Mouse (Mus musculus) inflammation-experienced regulatory T-cells, adult 6 months (primary cell): ENCODE measurements around the gene Gm21903. TPM values are rescaled to one million over a fixed set of nuclear protein-coding genes. Genes with fewer than 3 reads are reported as not detected.
"Not testable (repeated sequence)": the region's sequence is repeated elsewhere in the genome, so short reads cannot be mapped to it uniquely, and the experiment has no call there.

Experiments
- ATAC-seq: one replicate; pipeline ENCODE4 v1.8.0; 2017
- polyA plus RNA-seq, 3 experiments: library from polyadenylated mRNA; unstranded; fragments of 100-300 nt; shearing (Covaris generic); gene quantifications; one replicate each; pipeline ENCODE4 v1.2.1; 2017

Gene Gm21903
- not detected for polyA plus RNA-seq

DNA sequence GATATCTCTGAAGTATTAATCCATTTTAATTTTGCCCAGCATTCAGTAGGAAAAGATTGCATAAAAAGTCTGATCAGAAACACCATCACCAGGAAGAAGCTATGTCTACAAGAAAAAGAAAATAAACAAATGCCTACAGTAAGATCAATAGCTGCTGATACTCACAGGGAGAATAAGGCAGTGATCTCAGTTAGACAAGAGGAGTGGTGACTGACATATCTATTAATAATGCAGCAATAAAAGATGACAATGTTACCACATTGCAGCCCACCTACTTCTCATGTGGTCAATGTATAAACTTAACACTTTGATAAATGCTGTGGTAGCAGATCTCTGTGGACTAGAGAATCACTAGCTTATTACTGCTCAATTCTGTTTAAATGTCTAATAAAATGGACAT lies at the start of gene Gm21903:
Gm21903 (minus strand) TSS at position 101 of the 400 bp plus-strand sequence.
- no peak for ATAC-seq

DNA sequence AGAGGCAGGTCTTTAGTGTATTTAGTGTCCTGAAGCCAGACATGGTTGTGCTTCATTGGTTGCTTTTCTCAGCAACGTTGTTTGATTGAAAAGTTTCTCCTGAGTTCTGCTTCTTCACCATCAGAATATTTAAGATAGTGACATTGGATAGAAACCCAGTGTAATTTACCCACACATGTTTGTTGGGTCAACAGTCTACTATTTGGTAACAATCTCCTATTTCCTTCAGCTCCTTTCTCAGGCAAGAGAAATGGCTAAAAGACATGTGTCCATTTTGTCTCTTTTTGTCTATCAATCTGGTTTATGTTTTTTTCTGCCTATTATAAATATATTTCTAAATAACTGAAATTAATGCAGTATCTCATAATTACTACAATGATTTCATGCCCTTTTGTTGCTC lies 33.8 kb upstream of the Gm21903 start, which contains the start of gene Esp23:
Esp23 (minus strand) TSS at position 101 of the 400 bp plus-strand sequence.
- no peak for ATAC-seq

DNA sequence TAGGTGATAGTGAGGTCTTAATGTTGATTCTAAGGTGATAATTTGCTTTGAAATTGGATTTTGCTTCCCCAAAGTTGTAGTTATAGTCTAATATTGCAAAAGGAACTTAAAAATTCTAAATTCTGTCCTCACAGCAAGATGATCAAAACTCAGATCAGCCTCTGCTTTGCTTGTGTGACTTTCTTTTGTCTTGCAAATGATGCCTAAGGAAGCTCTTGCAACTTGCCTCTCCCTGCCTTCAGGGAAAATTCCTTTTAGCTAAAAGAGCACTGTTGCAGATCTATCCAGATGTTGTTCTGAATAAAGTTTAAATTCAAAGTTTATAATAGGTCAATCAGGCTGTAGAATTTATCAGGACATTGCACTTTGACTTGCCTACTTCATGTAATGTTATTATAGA lies 20.5 kb upstream of the Gm21903 start:
- no peak for ATAC-seq

DNA sequence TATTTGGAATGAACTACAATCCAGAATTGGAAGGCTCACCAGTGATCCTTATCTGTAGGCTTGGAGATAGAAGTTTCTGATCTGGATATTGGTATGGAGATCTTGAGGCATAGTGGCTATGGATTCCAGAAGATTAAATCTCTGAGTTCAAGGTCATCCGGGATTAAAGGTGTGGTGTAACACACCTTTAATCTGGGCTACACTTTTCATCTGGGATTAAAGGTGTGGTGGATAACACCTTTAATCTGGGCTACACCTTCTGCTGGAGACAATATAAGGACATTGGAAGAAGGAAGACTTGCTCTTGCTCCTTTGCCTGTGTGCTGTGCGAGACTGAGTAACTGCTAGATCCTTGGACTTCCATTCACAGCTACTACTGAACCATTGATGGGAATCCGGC lies 6.7 kb downstream of the Gm21903 start, which contains the start of gene Esp24:
Esp24 (plus strand) TSS at position 301 of the 400 bp plus-strand sequence.
- not testable (repeated sequence) for ATAC-seq

DNA sequence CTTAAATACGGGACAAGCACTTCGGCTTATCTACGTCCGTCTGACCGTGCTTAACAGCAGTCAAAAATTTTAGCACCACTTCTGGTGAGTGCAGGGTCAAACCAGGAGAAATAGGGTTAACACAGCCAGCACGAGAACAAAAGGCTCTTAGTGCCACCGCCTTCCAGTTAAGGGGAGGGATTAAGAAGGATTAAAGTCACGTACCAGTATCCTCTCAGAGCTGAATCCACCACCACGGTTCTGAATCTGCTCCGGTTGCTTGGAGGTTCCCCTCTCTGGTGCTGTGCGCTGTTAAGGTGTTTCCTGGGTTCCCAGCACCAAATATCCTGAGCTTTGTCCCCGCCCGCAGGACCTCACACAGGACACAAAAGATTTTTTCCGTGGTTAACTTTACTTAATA lies 26.0 kb downstream of the Gm21903 start:
- ATAC-seq: no peak

DNA sequence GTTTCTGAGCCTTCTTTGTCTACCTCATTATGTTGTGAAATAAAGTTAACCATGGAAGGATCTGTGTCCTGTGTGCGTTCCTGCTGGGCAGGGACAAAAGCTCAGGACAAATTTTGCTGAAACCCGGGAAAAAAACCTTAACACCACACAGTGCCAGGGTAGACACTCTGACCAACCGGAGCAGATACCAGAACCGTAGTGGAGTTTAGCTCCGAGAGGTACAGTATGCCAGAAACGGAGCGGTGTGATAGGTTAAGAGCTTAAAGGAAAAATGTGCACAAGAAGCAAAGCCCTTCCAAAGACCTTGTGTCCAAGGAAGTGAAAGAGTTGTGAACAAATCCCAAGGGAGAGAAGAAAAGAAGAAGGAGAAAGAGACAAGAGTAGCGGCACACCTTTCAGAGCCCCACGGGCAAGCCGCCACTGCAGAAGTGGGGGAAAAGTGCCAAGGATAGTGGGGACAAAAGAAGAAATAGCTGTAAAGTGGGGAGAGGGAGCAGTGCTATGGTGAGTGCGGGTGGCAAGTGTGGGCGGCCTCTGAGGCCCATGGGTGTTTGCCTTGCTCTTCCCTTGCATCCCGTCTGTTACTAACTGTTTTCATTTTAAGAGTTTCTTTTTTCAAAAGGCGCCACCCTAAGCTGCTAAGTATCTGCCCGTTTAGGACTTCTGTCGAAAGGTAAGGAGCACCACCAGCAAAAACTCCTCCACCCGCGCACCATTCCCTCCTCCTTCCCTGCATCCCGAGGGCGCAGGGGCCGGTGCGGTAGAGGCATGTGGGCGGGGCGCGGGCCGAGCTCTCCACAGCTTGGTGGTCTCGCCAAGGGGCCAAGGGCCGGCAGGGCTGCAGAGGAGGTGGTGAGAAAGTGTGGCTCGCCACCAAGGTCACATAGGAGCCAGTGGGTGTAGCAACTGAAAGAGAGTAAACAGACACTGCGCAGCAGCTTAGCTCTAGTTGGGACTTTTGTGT lies 32.2 kb downstream of the Gm21903 start:
- ATAC-seq: no peak

DNA sequence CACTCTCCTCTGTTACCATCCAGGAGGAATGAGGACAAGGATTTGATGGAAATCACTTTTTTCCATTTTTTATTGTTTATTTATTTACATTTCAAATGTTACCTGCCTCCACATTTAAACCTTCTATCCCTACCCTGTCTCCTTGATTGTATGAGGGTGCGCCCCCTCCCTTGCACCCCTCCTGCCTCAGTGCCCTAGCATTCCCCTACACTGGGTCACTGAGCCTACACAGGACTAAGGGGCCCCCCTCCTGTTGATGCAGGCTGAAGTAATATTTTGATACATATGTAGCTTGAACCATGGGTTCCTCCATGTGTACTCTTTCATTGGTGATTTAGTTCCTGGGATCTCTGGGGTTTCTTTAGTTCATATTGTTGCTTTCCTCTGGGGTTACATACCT lies 33.3 kb downstream of the Gm21903 start:
- ATAC-seq: no peak

Other genes with a start within 250 kb of the Gm21903 start
- gene Esp24, start 6.6 kb downstream of the Gm21903 start, polyA plus RNA-seq: not detected
- gene Esp23, start 33.7 kb upstream of the Gm21903 start, polyA plus RNA-seq: not detected
- gene Esp22, start 52.0 kb upstream of the Gm21903 start, polyA plus RNA-seq: not detected